Mouse (Mus musculus): ENCODE data around the gene C8b. TPM values are rescaled to one million over a fixed set of nuclear protein-coding genes. Genes with fewer than 3 reads are reported as not detected.

C8b gene
- polyA plus RNA-seq, 1 experiment from 2014 or later: not detected

- no peaks in the 10 kb centered on the region for H3K4me1 ChIP-seq
- H3K4me3 ChIP-seq: no peak overlapping the region
- no peak overlapping the region for H3K4me2 ChIP-seq (replicated peaks)
- no peaks in the 10 kb centered on the region for H3K27me3 ChIP-seq
- no peak for ATAC-seq (ENCODE audit: low FRiP score)
- H3K9ac ChIP-seq: no peak overlapping the region
- H3K9me3 ChIP-seq (replicated peaks): peaks cover 5% of the 10 kb centered on the region
- WGBS: 71% methylated on average over 4 of the region's 4 CpGs
- no peak overlapping the region for H3K27ac ChIP-seq
- no peaks in the 10 kb centered on the region for H3K36me3 ChIP-seq
Measured at GRCm38 (mm10) chr4:104770331-104770730, 4.2 kb downstream of the C8b start.

- Histone ChIP-seq H3K9ac (no peak overlapping the region), H3K36me3 (no peaks in the 10 kb centered on the region), H3K27me3 (no peaks in the 10 kb centered on the region), H3K27ac (no peak overlapping the region), H3K4me1 (no peaks in the 10 kb centered on the region), H3K4me3 (no peak overlapping the region), H3K4me2 (replicated peaks) (no peak overlapping the region), H3K9me3 (replicated peaks) (no peaks in the 10 kb centered on the region)
- WGBS: 78% methylated on average over 3 of the region's 3 CpGs
- no peak for ATAC-seq (ENCODE audit: low FRiP score)
Measured at GRCm38 (mm10) chr4:104775601-104776000, 9.5 kb downstream of the C8b start.

GRCm38 (mm10) chr4:104779460-104779859 is 13.3 kb downstream of the C8b start:
- H3K4me1 ChIP-seq: no peaks in the 10 kb centered on the region
- H3K4me2 ChIP-seq (replicated peaks): no peak overlapping the region
- WGBS: 85% methylated on average over 5 of the region's 5 CpGs
- H3K9me3 ChIP-seq (replicated peaks): no peaks in the 10 kb centered on the region
- H3K27me3 ChIP-seq: no peaks in the 10 kb centered on the region
- H3K4me3 ChIP-seq: no peak overlapping the region
- H3K9ac ChIP-seq: no peak overlapping the region
- H3K27ac ChIP-seq: no peak overlapping the region
- no peaks in the 10 kb centered on the region for H3K36me3 ChIP-seq
- ATAC-seq (ENCODE audit: low FRiP score): no peak

- H3K9ac ChIP-seq: no peak overlapping the region
- H3K4me1 ChIP-seq: no peaks in the 10 kb centered on the region
- ATAC-seq (ENCODE audit: low FRiP score): no peak
- H3K36me3 ChIP-seq: no peaks in the 10 kb centered on the region
- WGBS: 81% methylated on average over 3 of the region's 3 CpGs
- H3K4me3 ChIP-seq: no peak overlapping the region
- H3K9me3 ChIP-seq (replicated peaks): no peaks in the 10 kb centered on the region
- no peaks in the 10 kb centered on the region for H3K27me3 ChIP-seq
- H3K27ac ChIP-seq: no peak overlapping the region
- no peak overlapping the region for H3K4me2 ChIP-seq (replicated peaks)
Measured at GRCm38 (mm10) chr4:104781441-104781840, 15.3 kb downstream of the C8b start.

- Histone ChIP-seq H3K9ac (no peak overlapping the region), H3K36me3 (no peaks in the 10 kb centered on the region), H3K9me3 (replicated peaks) (no peaks in the 10 kb centered on the region), H3K27me3 (no peaks in the 10 kb centered on the region), H3K27ac (no peak overlapping the region), H3K4me3 (no peak overlapping the region), H3K4me2 (replicated peaks) (no peak overlapping the region), H3K4me1 (no peaks in the 10 kb centered on the region)
- 76% methylated on average over 4 of the region's 4 CpGs for WGBS
- no peak for ATAC-seq (ENCODE audit: low FRiP score)
Measured at GRCm38 (mm10) chr4:104782346-104782745, 16.2 kb downstream of the C8b start.

- Histone ChIP-seq H3K27me3 (no peaks in the 10 kb centered on the region), H3K36me3 (no peaks in the 10 kb centered on the region), H3K9me3 (replicated peaks) (no peaks in the 10 kb centered on the region), H3K27ac (no peak overlapping the region), H3K4me2 (replicated peaks) (no peak overlapping the region), H3K4me3 (no peak overlapping the region), H3K4me1 (no peaks in the 10 kb centered on the region), H3K9ac (no peak overlapping the region)
- ATAC-seq (ENCODE audit: low FRiP score): no peak
- WGBS: 91% methylated on average over 4 of the region's 4 CpGs
Measured at GRCm38 (mm10) chr4:104792111-104792510, 26.0 kb downstream of the C8b start.

DNA sequence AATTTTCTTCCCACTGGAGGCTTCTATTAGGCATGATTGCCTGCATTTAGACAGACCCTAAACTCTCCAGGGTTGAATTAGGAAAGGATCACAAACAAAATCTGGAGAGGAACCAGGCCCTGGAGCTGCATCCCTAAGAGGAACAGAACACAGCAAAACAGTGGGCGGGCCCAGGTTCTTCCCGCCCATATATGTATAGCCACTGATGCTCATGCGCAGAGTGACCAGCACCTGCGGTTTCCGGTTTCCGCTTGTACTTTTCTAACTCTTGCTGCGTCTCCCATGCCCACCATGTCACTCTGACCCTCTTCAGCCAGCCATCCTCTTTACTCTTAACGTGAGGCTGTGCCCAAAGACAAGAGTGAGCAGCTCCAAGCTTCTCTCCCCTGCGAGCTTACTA is 32.8 kb downstream of the C8b start:
- Histone ChIP-seq H3K36me3 (no peaks in the 10 kb centered on the region), H3K4me1 (0 out of 2 replicates have a peak, but pooled peaks cover 4% of the 10 kb centered on the region), H3K9me3 (replicated peaks) (no peaks in the 10 kb centered on the region), H3K27me3 (no peaks in the 10 kb centered on the region), H3K9ac (no peak overlapping the region), H3K4me3 (no peak overlapping the region), H3K4me2 (replicated peaks) (no peak overlapping the region), H3K27ac (no peak overlapping the region)
- no peak for ATAC-seq (ENCODE audit: low FRiP score)
- 82% methylated on average over 9 of the region's 9 CpGs for WGBS

DNA sequence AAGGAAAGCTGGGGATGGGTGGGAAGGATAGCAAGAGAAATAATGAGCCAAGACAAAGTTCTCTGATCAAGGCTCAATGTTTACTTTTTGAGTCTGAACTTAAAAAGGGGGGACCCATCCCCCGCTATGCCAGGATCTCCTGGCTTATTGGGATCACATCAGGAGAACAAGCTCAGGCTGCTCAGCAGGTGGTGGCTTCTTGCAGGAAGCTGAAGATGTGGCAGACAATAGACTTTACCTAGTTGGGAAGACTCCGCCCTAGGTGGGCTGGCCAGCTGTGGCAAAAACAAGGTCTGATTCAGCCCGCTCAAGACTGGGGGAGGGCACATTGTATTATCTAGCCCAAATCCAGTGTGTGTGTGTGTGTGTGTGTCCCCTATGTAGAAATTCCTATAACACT is 35.5 kb downstream of the C8b start:
- Histone ChIP-seq H3K27ac (no peak overlapping the region), H3K27me3 (no peaks in the 10 kb centered on the region), H3K4me1 (0 out of 2 replicates have a peak, but pooled peaks cover 4% of the 10 kb centered on the region), H3K4me3 (no peak overlapping the region), H3K36me3 (no peaks in the 10 kb centered on the region), H3K4me2 (replicated peaks) (no peak overlapping the region), H3K9ac (no peak overlapping the region), H3K9me3 (replicated peaks) (no peaks in the 10 kb centered on the region)
- WGBS: 86% methylated on average over 3 of the region's 3 CpGs
- no peak for ATAC-seq (ENCODE audit: low FRiP score)

DNA sequence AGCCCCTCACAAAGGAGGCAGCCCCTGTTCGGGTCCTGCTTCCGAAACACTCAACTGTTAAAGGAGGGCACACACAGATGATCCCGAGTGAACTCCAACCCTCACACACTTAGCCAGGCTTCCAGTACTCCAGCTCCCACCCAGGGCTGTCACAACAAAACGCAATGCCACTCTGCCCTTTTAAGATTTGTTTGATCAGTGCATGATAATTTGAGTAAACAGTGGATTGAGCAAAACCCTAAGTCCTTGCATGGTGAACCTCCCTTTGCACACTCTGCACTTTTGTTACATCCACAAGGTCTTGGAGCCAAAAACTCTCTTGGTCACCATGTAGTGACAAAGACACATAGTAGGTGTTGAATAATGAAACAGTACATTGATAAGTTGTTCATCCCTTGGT is 38.0 kb downstream of the C8b start:
- H3K9me3 ChIP-seq (replicated peaks): no peaks in the 10 kb centered on the region
- no peak overlapping the region for H3K9ac ChIP-seq
- ATAC-seq (ENCODE audit: low FRiP score): no peak
- no peaks in the 10 kb centered on the region for H3K36me3 ChIP-seq
- no peak overlapping the region for H3K4me3 ChIP-seq
- WGBS: 82% methylated on average over 4 of the region's 4 CpGs
- H3K27me3 ChIP-seq: no peaks in the 10 kb centered on the region
- no peaks in the 10 kb centered on the region for H3K4me1 ChIP-seq
- H3K4me2 ChIP-seq (replicated peaks): no peak overlapping the region
- H3K27ac ChIP-seq: no peak overlapping the region

GRCm38 (mm10) chr4:104805414-104806257 is 39.5 kb downstream of the C8b start:
- WGBS: 69% methylated on average over 19 of the region's 19 CpGs
- H3K27me3 ChIP-seq: no peaks in the 10 kb centered on the region
- no peak overlapping the region for H3K4me2 ChIP-seq (replicated peaks)
- no peaks in the 10 kb centered on the region for H3K9me3 ChIP-seq (replicated peaks)
- H3K9ac ChIP-seq: no peak overlapping the region
- H3K4me1 ChIP-seq: peaks cover 3% of the 10 kb centered on the region
- H3K27ac ChIP-seq: peak overlapping the region; percentile 55
- no peak overlapping the region for H3K4me3 ChIP-seq
- ATAC-seq (ENCODE audit: low FRiP score): no peak; the same call in 1 of the 2 replicates
- no peaks in the 10 kb centered on the region for H3K36me3 ChIP-seq

DNA sequence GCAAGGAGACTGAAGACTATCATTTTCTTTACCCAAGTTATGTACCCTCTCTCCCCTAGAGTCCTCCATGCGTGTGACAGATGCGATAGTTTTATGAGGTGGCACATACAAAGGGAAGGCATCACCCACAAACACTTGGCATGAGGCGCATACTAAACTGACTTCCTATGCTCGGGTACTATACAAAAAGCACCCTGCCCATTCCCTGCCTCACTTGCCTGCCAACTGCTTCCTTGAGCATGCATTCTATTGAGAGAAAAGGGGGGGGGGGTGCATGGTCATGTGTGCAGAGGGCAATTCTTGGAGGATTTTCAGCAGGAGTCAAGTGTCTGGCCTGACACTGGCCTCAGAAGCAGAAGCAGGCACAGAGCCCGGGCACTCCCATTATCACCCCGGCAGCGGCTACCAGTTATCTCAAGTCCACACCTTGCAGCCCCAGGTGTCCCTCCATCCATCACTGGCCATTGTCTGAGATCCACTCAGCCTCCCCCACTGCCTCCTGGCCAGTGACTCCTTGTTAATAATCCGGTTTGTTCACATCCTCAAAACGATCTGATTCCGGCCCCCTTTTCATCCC is 44.7 kb downstream of the C8b start:
- no peak overlapping the region for H3K4me2 ChIP-seq (replicated peaks)
- no peak overlapping the region for H3K27ac ChIP-seq
- WGBS: 60% methylated on average over 10 of the region's 10 CpGs
- no peaks in the 10 kb centered on the region for H3K9me3 ChIP-seq (replicated peaks)
- peaks cover 4% of the 10 kb centered on the region for H3K4me1 ChIP-seq
- peak; percentile 67; the same call in 1 of the 2 replicates for ATAC-seq (ENCODE audit: low FRiP score)
- H3K27me3 ChIP-seq: no peaks in the 10 kb centered on the region
- no peak overlapping the region for H3K9ac ChIP-seq
- no peaks in the 10 kb centered on the region for H3K36me3 ChIP-seq
- no peak overlapping the region for H3K4me3 ChIP-seq

- H3K27me3 ChIP-seq: no peaks in the 10 kb centered on the region
- H3K36me3 ChIP-seq: no peaks in the 10 kb centered on the region
- H3K9ac ChIP-seq: no peak overlapping the region
- H3K9me3 ChIP-seq (replicated peaks): no peaks in the 10 kb centered on the region
- ATAC-seq (ENCODE audit: low FRiP score): no peak
- peaks cover 4% of the 10 kb centered on the region for H3K4me1 ChIP-seq
- H3K4me2 ChIP-seq (replicated peaks): no peak overlapping the region
- WGBS: 64% methylated on average over 2 of the region's 2 CpGs
- no peak overlapping the region for H3K27ac ChIP-seq
- H3K4me3 ChIP-seq: no peak overlapping the region
Measured at GRCm38 (mm10) chr4:104813617-104814016, 47.5 kb downstream of the C8b start.

Measured in hindbrain, embryonic 12.5 days (tissue).